Mouse (Mus musculus) liver, postnatal 0 days (tissue): Measurements from ENCODE around the gene Carnmt1.

ENCODE experiments used
- CTCF ChIP-seq: sonication (generic); IDR thresholded peaks from 2 replicates; pipeline ENCODE4 v1.5.1; 2016; ENCODE audit warnings: antibody characterized with exemption, low read depth
- EP300 ChIP-seq: IDR thresholded peaks from 2 replicates; pipeline ENCODE4 v1.6.1; 2016; ENCODE audit warnings: antibody characterized with exemption, low read depth, mild to moderate bottlenecking

DNA sequence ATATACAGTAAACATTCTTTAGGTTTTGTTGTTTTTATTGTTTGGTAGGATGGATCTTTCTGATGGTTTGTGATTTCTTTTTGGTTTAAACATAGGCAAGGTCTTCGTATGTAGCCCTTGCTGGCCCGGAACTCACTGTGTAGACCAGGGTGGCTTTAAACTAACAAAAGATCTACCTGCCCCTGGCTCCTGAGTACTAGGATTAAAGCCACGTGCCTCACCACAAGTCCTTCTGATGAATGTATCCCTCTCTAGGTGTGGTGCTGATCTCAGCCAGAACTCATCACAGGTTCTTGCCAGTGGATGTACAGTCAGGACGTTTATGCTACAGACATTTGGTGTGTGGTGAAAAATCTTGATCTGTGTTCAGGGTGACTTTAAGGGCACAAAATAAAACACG is 32.6 kb upstream of the Carnmt1 start:
- no peak for TF ChIP-seq CTCF
- TF ChIP-seq EP300 = no peak
